Mouse (Mus musculus): ENCODE data around the gene Jam3. TPM values are rescaled to one million over a fixed set of nuclear protein-coding genes. Genes with fewer than 3 reads are reported as not detected.

Gene Jam3
- total and polyA plus RNA-seq, 2 experiments from 2014 or later = 25.5 to 28.2 TPM

DNA sequence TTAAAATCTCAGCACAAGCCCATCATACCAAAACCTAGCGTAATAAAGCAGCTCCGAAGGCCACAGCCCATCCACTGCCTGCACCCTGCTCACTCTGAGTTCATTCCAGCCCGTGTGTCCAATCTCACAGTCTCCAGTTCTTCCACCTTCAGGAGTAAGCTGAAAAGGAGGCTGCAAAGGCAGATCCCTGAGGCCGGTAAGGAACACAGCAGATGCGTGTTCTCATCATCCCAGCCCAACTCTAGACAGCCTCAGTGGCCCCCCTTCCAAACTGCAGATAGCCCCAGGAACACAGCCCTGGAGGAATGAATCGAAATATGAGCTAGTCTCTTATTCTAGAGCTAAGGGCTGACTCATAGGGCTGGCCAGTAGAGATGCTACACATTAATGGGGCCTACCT, 53.8 kb downstream of the Jam3 start:
- Histone ChIP-seq H3K27me3 (ENCODE audit: control insufficient read depth, insufficient read depth, low read length) (no peaks in the 10 kb centered on the region), H3K4me3 (ENCODE audit: low read depth, low read length) (no peak overlapping the region), H3K27ac (ENCODE audit: low read depth) (no peak overlapping the region), H3K9ac (replicated peaks; ENCODE audit: low read depth, low read length) (no peak overlapping the region), H3K36me3 (replicated peaks; ENCODE audit: control insufficient read depth, insufficient read depth, low read length) (peaks cover 68% of the 10 kb centered on the region), H3K9me3 (replicated peaks; ENCODE audit: control insufficient read depth, low read length) (no peaks in the 10 kb centered on the region), H3K4me1 (ENCODE audit: control insufficient read depth, insufficient read depth) (no peaks in the 10 kb centered on the region), H3K4me2 (ENCODE audit: low read depth, low read length) (no peak overlapping the region)
- DNase-seq (ENCODE audit: low spot score) = no peak
- no peak for TF ChIP-seq EP300 (IDR thresholded peaks at IDR 0.05; ENCODE audit: low read depth)
- no peak for TF ChIP-seq CTCF (IDR thresholded peaks at IDR 0.05; ENCODE audit: low read depth)
- no peak for ATAC-seq (ENCODE audit: insufficient read depth, low read depth)
- WGBS = 85% methylated on average over 6 of the region's 6 CpGs

- TF ChIP-seq CTCF (IDR thresholded peaks at IDR 0.05; ENCODE audit: low read depth) = no peak
- no peak for TF ChIP-seq EP300 (IDR thresholded peaks at IDR 0.05; ENCODE audit: low read depth)
- Histone ChIP-seq H3K27ac (ENCODE audit: low read depth) (no peak overlapping the region), H3K4me3 (ENCODE audit: low read depth, low read length) (no peak overlapping the region), H3K9me3 (replicated peaks; ENCODE audit: control insufficient read depth, low read length) (no peaks in the 10 kb centered on the region), H3K4me1 (ENCODE audit: control insufficient read depth, insufficient read depth) (no peaks in the 10 kb centered on the region), H3K36me3 (replicated peaks; ENCODE audit: control insufficient read depth, insufficient read depth, low read length) (peaks cover 77% of the 10 kb centered on the region), H3K9ac (replicated peaks; ENCODE audit: low read depth, low read length) (no peak overlapping the region), H3K27me3 (ENCODE audit: control insufficient read depth, insufficient read depth, low read length) (no peaks in the 10 kb centered on the region), H3K4me2 (ENCODE audit: low read depth, low read length) (no peak overlapping the region)
- WGBS = 82% methylated on average over 4 of the region's 4 CpGs
- ATAC-seq (ENCODE audit: insufficient read depth, low read depth) (no peak), DNase-seq (ENCODE audit: low spot score) (no peak)
Measured at GRCm38 (mm10) chr9:27099474-27099873, 55.7 kb downstream of the Jam3 start.

DNA sequence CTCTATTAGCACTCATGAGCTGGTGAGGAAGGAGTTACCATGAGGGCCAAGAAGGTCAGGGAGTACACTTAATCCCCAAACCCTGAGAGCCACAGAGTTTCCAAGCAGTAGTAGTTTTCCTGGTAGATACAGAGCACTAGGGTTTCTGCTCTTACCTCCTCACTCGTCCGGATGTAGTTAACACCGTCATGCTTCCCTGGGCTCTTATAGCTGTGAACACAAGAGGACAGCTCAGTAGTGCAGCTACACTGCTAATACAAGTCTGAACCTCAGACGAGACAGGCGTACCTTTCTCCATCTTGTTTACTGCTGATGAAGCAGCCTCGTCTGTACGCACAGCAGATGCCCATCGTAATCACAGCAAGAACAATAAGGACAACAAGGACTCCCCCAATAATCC, 56.7 kb downstream of the Jam3 start:
- no peak for TF ChIP-seq CTCF (IDR thresholded peaks at IDR 0.05; ENCODE audit: low read depth)
- TF ChIP-seq EP300 (IDR thresholded peaks at IDR 0.05; ENCODE audit: low read depth) = no peak
- H3K9ac ChIP-seq (replicated peaks; ENCODE audit: low read depth, low read length) = no peak overlapping the region
- WGBS = 92% methylated on average over 8 of the region's 8 CpGs
- H3K4me1 ChIP-seq (ENCODE audit: control insufficient read depth, insufficient read depth) = no peaks in the 10 kb centered on the region
- DNase-seq (ENCODE audit: low spot score) = no peak
- H3K27ac ChIP-seq (ENCODE audit: low read depth) = no peak overlapping the region
- no peaks in the 10 kb centered on the region for H3K9me3 ChIP-seq (replicated peaks; ENCODE audit: control insufficient read depth, low read length)
- no peak overlapping the region for H3K4me2 ChIP-seq (ENCODE audit: low read depth, low read length)
- no peak for ATAC-seq (ENCODE audit: insufficient read depth, low read depth)
- peaks cover 83% of the 10 kb centered on the region for H3K36me3 ChIP-seq (replicated peaks; ENCODE audit: control insufficient read depth, insufficient read depth, low read length)
- H3K4me3 ChIP-seq (ENCODE audit: low read depth, low read length) = no peak overlapping the region
- no peaks in the 10 kb centered on the region for H3K27me3 ChIP-seq (ENCODE audit: control insufficient read depth, insufficient read depth, low read length)

GRCm38 (mm10) chr9:27098092-27098491, 57.1 kb downstream of the Jam3 start:
- Histone ChIP-seq H3K4me3 (ENCODE audit: low read depth, low read length) (no peak overlapping the region), H3K4me2 (ENCODE audit: low read depth, low read length) (no peak overlapping the region), H3K27me3 (ENCODE audit: control insufficient read depth, insufficient read depth, low read length) (no peaks in the 10 kb centered on the region), H3K4me1 (ENCODE audit: control insufficient read depth, insufficient read depth) (no peaks in the 10 kb centered on the region), H3K9ac (replicated peaks; ENCODE audit: low read depth, low read length) (no peak overlapping the region), H3K27ac (ENCODE audit: low read depth) (no peak overlapping the region), H3K9me3 (replicated peaks; ENCODE audit: control insufficient read depth, low read length) (no peaks in the 10 kb centered on the region), H3K36me3 (replicated peaks; ENCODE audit: control insufficient read depth, insufficient read depth, low read length) (peaks cover 83% of the 10 kb centered on the region)
- TF ChIP-seq EP300 (IDR thresholded peaks at IDR 0.05; ENCODE audit: low read depth) (no peak), CTCF (IDR thresholded peaks at IDR 0.05; ENCODE audit: low read depth) (no peak)
- DNase-seq (ENCODE audit: low spot score) (no peak), ATAC-seq (ENCODE audit: insufficient read depth, low read depth) (no peak; the same call in 1 of the 2 replicates)
- WGBS = 28% methylated on average over 4 of the region's 4 CpGs

DNA sequence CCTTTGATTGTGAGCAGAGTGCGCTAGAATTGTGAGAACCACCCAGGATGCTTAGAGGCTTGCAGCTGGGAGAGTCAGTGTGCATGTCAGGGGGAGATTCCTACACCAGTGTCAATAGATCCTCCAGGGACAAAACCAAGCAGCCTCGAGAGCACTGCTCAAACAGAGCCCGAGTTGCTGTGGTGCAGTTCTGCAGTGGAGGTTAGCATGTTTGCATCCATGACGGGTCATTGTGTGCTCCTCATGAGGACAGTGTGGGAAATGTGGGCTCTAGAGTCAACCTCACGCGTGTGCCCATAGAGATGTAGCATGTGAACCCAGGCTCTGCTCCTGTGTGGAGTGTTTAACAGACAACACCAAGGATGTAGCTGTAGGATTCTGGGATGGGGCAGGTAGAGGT, 62.3 kb downstream of the Jam3 start:
- WGBS = 89% methylated on average over 6 of the region's 6 CpGs
- Histone ChIP-seq H3K27ac (ENCODE audit: low read depth) (no peak overlapping the region), H3K27me3 (ENCODE audit: control insufficient read depth, insufficient read depth, low read length) (no peaks in the 10 kb centered on the region), H3K9ac (replicated peaks; ENCODE audit: low read depth, low read length) (no peak overlapping the region), H3K36me3 (replicated peaks; ENCODE audit: control insufficient read depth, insufficient read depth, low read length) (peaks cover 91% of the 10 kb centered on the region), H3K9me3 (replicated peaks; ENCODE audit: control insufficient read depth, low read length) (no peaks in the 10 kb centered on the region), H3K4me3 (ENCODE audit: low read depth, low read length) (no peak overlapping the region), H3K4me1 (ENCODE audit: control insufficient read depth, insufficient read depth) (no peaks in the 10 kb centered on the region), H3K4me2 (ENCODE audit: low read depth, low read length) (no peak overlapping the region)
- ATAC-seq (ENCODE audit: insufficient read depth, low read depth) = no peak
- TF ChIP-seq EP300 (IDR thresholded peaks at IDR 0.05; ENCODE audit: low read depth) (no peak), CTCF (IDR thresholded peaks at IDR 0.05; ENCODE audit: low read depth) (no peak)
- no peak for DNase-seq (ENCODE audit: low spot score)

Data from heart, postnatal 0 days (tissue).